In genomic region chr10:109056500-109056899, GRCm38 (mm10) we compare ENCODE assay signal across 20 mouse cellular contexts. TPM values are rescaled to one million over a fixed set of nuclear protein-coding genes. Genes with fewer than 3 reads are reported as not detected.
DNase-seq lines count a peak whose midpoint lies in the region.
"Had no signal": no experiment of that assay in that cellular context is flagged by ENCODE, and none has a peak within 500 bp of the region (broad histone marks: within the 10 kb centered on the region; RNA-seq: fewer than 3 reads in every experiment).

No protein-coding gene starts in this region.

- H3K4me1 ChIP-seq in heart, embryonic 10.5 days = no peaks in the 10 kb centered on the region
- H3K4me1 ChIP-seq: embryonic facial prominence, embryonic 12.5 days; forebrain, embryonic 15.5 days; heart, embryonic 13.5 days; hindbrain, embryonic 15.5 days had no signal

- H3K27me3 ChIP-seq in heart, embryonic 10.5 days (ENCODE audit: insufficient read depth, poor library complexity, severe bottlenecking) = no peaks in the 10 kb centered on the region
- H3K27me3 ChIP-seq: embryonic facial prominence, embryonic 12.5 days; forebrain, embryonic 15.5 days; heart, embryonic 13.5 days; hindbrain, embryonic 15.5 days had no signal

- peak; percentile 21 for DNase-seq in left cerebral cortex, adult 11 months (ENCODE audit: low spot score)
- DNase-seq in left cerebral cortex, postnatal 4 days = no peak
- DNase-seq in right cerebral cortex, postnatal 36 days (ENCODE audit: low spot score in 2 of 2) = peak; percentile 14 to 56
- no peak for DNase-seq in right cerebral cortex, postnatal 25 days
- DNase-seq in left cerebral cortex, postnatal 25 days (ENCODE audit: low spot score in 2 of 2) = peak; percentile 8 to 83
- DNase-seq in Muller cell, postnatal 12 days (ENCODE audit: inconsistent ontology term) = no peak
- DNase-seq in heart, embryonic 10.5 days (ENCODE audit: low spot score) = no peak
- DNase-seq: adrenal gland, adult 8-10 months; adrenal gland, postnatal 36 days; cerebellum, adult 11 months; cerebellum, adult 8-10 months; cerebellum, postnatal 14 days; gastrocnemius, adult 2 months; gastrocnemius, postnatal 25 days; heart, postnatal 36 days had no signal

- H3K36me3 ChIP-seq in heart, embryonic 10.5 days = no peaks in the 10 kb centered on the region
- H3K36me3 ChIP-seq: embryonic facial prominence, embryonic 12.5 days; forebrain, embryonic 15.5 days; heart, embryonic 13.5 days; hindbrain, embryonic 15.5 days had no signal

- WGBS in heart, embryonic 10.5 days = 75% methylated on average over 6 of the region's 6 CpGs

- peaks cover 3% of the 10 kb centered on the region; the same call in 1 of the 2 replicates for H3K9me3 ChIP-seq in heart, embryonic 10.5 days
- H3K9me3 ChIP-seq: embryonic facial prominence, embryonic 12.5 days; forebrain, embryonic 15.5 days; hindbrain, embryonic 15.5 days had no signal

- intact Hi-C loops in left cerebral cortex, postnatal 4 days (cut with DNase I) = no loop called here
- intact Hi-C loops in left cerebral cortex, postnatal 25 days (cut with DNase I) = loop anchor here (1.0 kb wide), 1 partner anchor 45 kb away; no protein-coding TSS in a partner anchor

- no peak overlapping the region for H3K27ac ChIP-seq in heart, embryonic 10.5 days
- H3K27ac ChIP-seq: embryonic facial prominence, embryonic 12.5 days; forebrain, embryonic 15.5 days; gastrocnemius, adult 2 months; heart, embryonic 13.5 days; hindbrain, embryonic 15.5 days had no signal

- no peak overlapping the region for H3K4me3 ChIP-seq in heart, embryonic 10.5 days
- H3K4me3 ChIP-seq: embryonic facial prominence, embryonic 12.5 days; forebrain, embryonic 15.5 days; gastrocnemius, adult 2 months; heart, embryonic 13.5 days; hindbrain, embryonic 15.5 days had no signal

RNA-seq across cellular contexts. Expression of gene Syt1, which starts 45.7 kb away (rescaled TPM):
- 100 to 1,000 TPM; 424 to 437 TPM for total RNA-seq in left cerebral cortex, postnatal 4 days (2021)
- total RNA-seq in left cerebral cortex, postnatal 25 days (2021) = 1,000 to 10,000 TPM; 1,117 to 1,180 TPM
- 0.70 and 0.75 TPM in 2 replicates for polyA plus RNA-seq in heart, embryonic 10.5 days (2016; fragmentation: Nextera tagmentation; extraction: Ambion mirVana)
- total RNA-seq: gastrocnemius, adult 2 months; gastrocnemius, postnatal 25 days; granulocyte monocyte progenitor cell, adult 5-6 weeks had no signal

Comparison
In these comparisons a context has a peak if more than half of its experiments do, and no peak if none do; other contexts are left out.
1. DNase-seq: peak in left cerebral cortex, adult 11 months (single experiment), right cerebral cortex, postnatal 36 days (2 of 2) and left cerebral cortex, postnatal 25 days (2 of 2); none in left cerebral cortex, postnatal 4 days (single experiment), right cerebral cortex, postnatal 25 days (single experiment), Muller cell, postnatal 12 days (single experiment) and heart, embryonic 10.5 days (single experiment).